Mouse (Mus musculus) cerebellum, adult 2 months (tissue): Measurements from ENCODE around the gene Eif1. TPM values are rescaled to one million over a fixed set of nuclear protein-coding genes. Genes with fewer than 3 reads are reported as not detected.
"Not testable (repeated sequence)": the region's sequence is repeated elsewhere in the genome, so short reads cannot be mapped to it uniquely, and the experiment has no call there.

ENCODE experiments used
- DNase-seq, 2 experiments: peaks; one replicate each; pipeline ENCODE4 v3.0.0; 2021
- H3K27ac ChIP-seq: fragments of 200-500 bp; 2 replicates; pipeline ENCODE4 v1.5.1; 2012; ENCODE audit warnings: low read length, control low read depth, inconsistent platforms; ENCODE audit not compliant: insufficient read depth
- H3K27me3 ChIP-seq: fragments of 200-500 bp; 2 replicates; pipeline ENCODE4 v1.6.1; 2012; ENCODE audit warnings: inconsistent platforms, mild to moderate bottlenecking, low read length, moderate library complexity; ENCODE audit not compliant: control insufficient read depth, insufficient read depth
- H3K4me1 ChIP-seq: fragments of 200-500 bp; 2 replicates; pipeline ENCODE4 v1.6.1; 2011; ENCODE audit warnings: low read length; ENCODE audit not compliant: control insufficient read depth, insufficient read depth
- H3K4me3 ChIP-seq: fragments of 200-500 bp; replicated peaks from 2 replicates; pipeline ENCODE3; 2011; ENCODE audit warnings: mild to moderate bottlenecking, low read depth, low read length, control low read depth; ENCODE audit not compliant: insufficient read depth
- CTCF ChIP-seq: fragments of 200-500 bp; IDR thresholded peaks from 2 replicates; pipeline ENCODE4 v1.5.1; 2011; ENCODE audit warnings: low read depth, mild to moderate bottlenecking, control low read depth, low read length, moderate library complexity, borderline replicate concordance; ENCODE audit not compliant: insufficient read depth
- POLR2A ChIP-seq: fragments of 200-500 bp; IDR thresholded peaks from 2 replicates; pipeline ENCODE4 v1.6.1; 2011; ENCODE audit warnings: low read length, control low read depth, borderline replicate concordance; ENCODE audit not compliant: insufficient read depth
- WGBS: fragments of 180-500 bp; shearing (Covaris S2); methylation state at CpG from one replicate; pipeline ENCODE4 v1.1.7; 2018; 5-methylcytosine and 5-hydroxymethylcytosine counted together
- polyA plus RNA-seq: library from polyadenylated mRNA; depleted of rRNA; stranded (reverse); fragments of >200 nt; gene quantifications from 2 replicates; pipeline ENCODE4 v1.2.3, GENCODE M21; 2012

Gene Eif1
- polyA plus RNA-seq, 1 experiment = 502 TPM

- no peaks in the 10 kb centered on the region for H3K27me3 ChIP-seq
- H3K4me3 ChIP-seq = no peak overlapping the region
- WGBS = 90% methylated on average over 5 of the region's 5 CpGs
- H3K4me1 ChIP-seq = peaks cover 3% of the 10 kb centered on the region; the same call in 1 of the 2 replicates
- no peak overlapping the region for H3K27ac ChIP-seq
- no peak for DNase-seq
- no peak for TF ChIP-seq CTCF
- no peak for TF ChIP-seq POLR2A
Measured at GRCm38 (mm10) chr11:100315439-100315838, 4.2 kb upstream of the Eif1 start.

- Histone ChIP-seq H3K27me3 (no peaks in the 10 kb centered on the region), H3K4me3 (no peak overlapping the region), H3K4me1 (no peaks in the 10 kb centered on the region), H3K27ac (no peak overlapping the region)
- TF ChIP-seq CTCF (no peak), POLR2A (no peak)
- DNase-seq = no peak
- 79% methylated on average over 6 of the region's 6 CpGs for WGBS
Measured at GRCm38 (mm10) chr11:100317826-100318380, 1.8 kb upstream of the Eif1 start.

DNA sequence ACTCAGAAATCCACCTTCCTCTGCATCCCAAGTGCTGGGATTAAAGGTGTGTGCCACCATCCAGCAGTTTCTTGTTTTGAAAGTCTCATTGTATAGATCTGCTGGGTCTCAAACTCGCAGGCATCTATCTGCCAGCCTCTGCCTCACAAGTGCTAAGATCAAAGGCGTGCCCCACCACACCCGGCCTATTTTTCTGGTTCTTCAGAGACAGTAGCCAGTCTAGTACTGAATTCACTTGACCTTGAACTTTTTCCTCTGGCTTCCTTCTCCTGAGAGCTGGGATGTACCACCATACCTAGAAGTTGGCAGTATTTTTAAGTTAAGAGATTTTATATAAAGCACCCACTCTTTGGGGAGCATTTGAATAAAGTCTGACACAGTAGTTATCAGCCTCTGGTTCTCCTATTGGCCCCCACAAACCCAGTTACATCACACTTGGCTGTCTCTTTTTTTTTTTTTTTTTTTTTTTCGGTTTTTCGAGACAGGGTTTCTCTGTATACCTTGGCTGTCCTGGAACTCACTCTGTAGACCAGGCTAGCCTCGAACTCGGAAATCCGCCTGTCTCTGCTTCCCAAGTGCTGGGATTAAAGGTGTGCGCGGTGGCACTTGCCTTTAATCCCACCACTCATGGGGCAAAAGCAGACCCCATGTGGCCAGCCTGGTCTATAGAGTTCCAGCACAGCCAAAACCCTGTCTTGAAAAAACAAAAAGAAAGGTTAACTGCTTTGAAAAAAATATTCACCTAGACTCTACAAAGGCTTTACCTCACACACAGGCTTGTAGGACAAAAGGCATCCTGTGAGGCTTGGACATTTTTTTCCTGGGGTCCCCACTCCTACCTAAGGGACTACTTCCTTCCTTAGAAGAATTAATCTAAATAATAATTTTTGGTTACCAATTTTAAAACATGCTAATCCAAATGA, 895 bp upstream of the Eif1 start:
- TF ChIP-seq CTCF (no peak), POLR2A (no peak)
- peak overlapping the region; percentile 72; the same call in 1 of the 2 replicates for H3K27ac ChIP-seq
- 80% methylated on average over 10 of the region's 10 CpGs for WGBS
- peak; percentile 38 to 50 for DNase-seq
- peak overlapping the region; percentile 66 for H3K4me3 ChIP-seq
- H3K4me1 ChIP-seq = no peaks in the 10 kb centered on the region
- H3K27me3 ChIP-seq = no peaks in the 10 kb centered on the region

DNA sequence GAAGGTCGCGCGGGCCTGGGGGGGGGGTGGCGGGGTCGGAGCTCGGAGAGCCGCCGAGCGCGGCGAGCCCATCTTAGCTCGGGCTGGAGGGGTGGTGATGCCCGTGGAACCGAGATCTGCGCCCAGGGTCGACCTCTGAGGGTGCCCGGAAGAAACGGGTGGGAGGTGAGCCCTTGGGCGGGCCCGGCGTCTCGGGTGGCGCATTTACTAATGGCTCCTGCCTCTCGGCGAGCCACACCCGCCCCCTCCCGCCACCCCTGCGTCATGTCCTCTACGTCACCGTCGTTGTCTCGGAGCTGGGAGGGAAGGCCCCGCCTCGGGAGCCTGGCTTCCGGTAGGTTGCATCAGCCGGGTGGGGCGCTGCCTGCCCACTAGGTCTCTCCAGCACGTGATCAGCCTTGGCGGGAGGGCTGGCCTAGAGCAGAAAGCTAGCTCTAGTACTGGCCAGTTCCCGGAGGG, 516 bp downstream of the Eif1 start:
- Histone ChIP-seq H3K27me3 (no peaks in the 10 kb centered on the region), H3K4me3 (peak overlapping the region; percentile 80), H3K27ac (peak overlapping the region; percentile 85), H3K4me1 (no peaks in the 10 kb centered on the region)
- peak; percentile 93 to 96 for DNase-seq
- WGBS = under 1% methylated on average over 35 of the region's 40 CpGs
- no peak for TF ChIP-seq CTCF
- TF ChIP-seq POLR2A = peak; percentile 63

GRCm38 (mm10) chr11:100320701-100321410, 1.2 kb downstream of the Eif1 start:
- H3K27me3 ChIP-seq, H3K4me1 ChIP-seq, DNase-seq, H3K27ac ChIP-seq: not testable (repeated sequence)
- 9% methylated on average over 11 of the region's 11 CpGs for WGBS
- peak overlapping the region; percentile 80 for H3K4me3 ChIP-seq

GRCm38 (mm10) chr11:100321479-100322305, 2.0 kb downstream of the Eif1 start:
- not testable (repeated sequence) for DNase-seq, H3K27me3 ChIP-seq
- 48% methylated on average over 7 of the region's 7 CpGs for WGBS

DNA sequence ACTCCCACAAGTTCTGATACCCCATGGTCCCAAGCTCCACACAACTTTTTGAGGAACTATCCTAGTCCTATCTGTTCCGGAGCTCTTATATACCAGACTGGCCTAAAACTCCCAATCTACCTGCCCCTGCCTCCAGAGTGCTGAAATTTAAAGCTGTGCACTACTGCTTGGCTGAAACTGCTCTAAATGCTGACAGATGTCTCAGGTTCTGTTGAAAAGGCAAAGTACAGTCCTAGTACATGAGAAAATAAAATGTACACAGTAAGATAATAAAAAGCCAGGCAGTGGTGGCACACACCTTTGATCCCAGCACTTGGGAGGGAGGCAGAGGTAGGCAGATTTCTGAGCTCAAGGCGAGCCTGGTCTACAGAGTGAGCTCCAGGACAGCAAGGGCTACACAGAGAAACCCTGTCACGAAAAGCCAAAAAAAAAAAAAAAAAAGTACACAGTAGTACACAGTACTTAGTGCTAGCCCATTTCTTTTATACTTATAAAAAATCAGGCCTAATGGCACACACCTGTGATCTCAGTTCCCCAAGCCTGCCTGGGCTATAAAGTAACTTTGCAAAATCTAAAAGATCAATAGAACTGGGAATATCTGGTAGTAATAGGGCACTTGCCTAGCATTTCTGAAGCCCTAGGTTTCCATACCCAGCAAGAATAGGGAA, 3.0 kb downstream of the Eif1 start:
- TF ChIP-seq POLR2A (no peak), CTCF (no peak)
- no peak for DNase-seq
- Histone ChIP-seq H3K4me3 (no peak overlapping the region), H3K4me1 (no peaks in the 10 kb centered on the region), H3K27me3 (no peaks in the 10 kb centered on the region; the same call in 1 of the 2 replicates), H3K27ac (no peak overlapping the region)
- WGBS = 69% methylated on average over 3 of the region's 3 CpGs

More at GRCm38 (mm10) chr11:100321479-100322305, 2.0 kb downstream of the Eif1 start:
- H3K4me3 ChIP-seq, H3K4me1 ChIP-seq, H3K27ac ChIP-seq: not testable (repeated sequence)
